Mouse (Mus musculus): ENCODE data around the gene Spg20.
A peak's percentile ranks its signal among the peaks of the same experiment; 100 is the strongest.

Gene Spg20

GRCm38 (mm10) chr3:55098990-55099389 lies 12.9 kb upstream of the Spg20 start:
- DNase-seq: no peak

- DNase-seq: no peak
Observed at GRCm38 (mm10) chr3:55101092-55101491, 10.8 kb upstream of the Spg20 start.

GRCm38 (mm10) chr3:55105372-55106023 lies 6.4 kb upstream of the Spg20 start:
- peak; percentile 53 for DNase-seq

- DNase-seq: no peak
Observed at GRCm38 (mm10) chr3:55106051-55106450, 5.9 kb upstream of the Spg20 start.

GRCm38 (mm10) chr3:55109097-55109496 lies 2.8 kb upstream of the Spg20 start:
- DNase-seq: no peak

- DNase-seq: no peak
Observed at GRCm38 (mm10) chr3:55112710-55113415, 955 bp downstream of the Spg20 start.

GRCm38 (mm10) chr3:55114313-55115065 lies 2.6 kb downstream of the Spg20 start:
- DNase-seq: peak; percentile 34

GRCm38 (mm10) chr3:55115071-55115470 lies 3.2 kb downstream of the Spg20 start:
- no peak for DNase-seq

GRCm38 (mm10) chr3:55115989-55116388 lies 4.1 kb downstream of the Spg20 start:
- DNase-seq: peak; percentile 17

- no peak for DNase-seq
Observed at GRCm38 (mm10) chr3:55119275-55119898, 7.5 kb downstream of the Spg20 start.

- DNase-seq: no peak
Observed at GRCm38 (mm10) chr3:55122336-55122870, 10.5 kb downstream of the Spg20 start.

- DNase-seq: no peak
Observed at GRCm38 (mm10) chr3:55123064-55123463, 11.2 kb downstream of the Spg20 start.

GRCm38 (mm10) chr3:55129181-55129692 lies 17.3 kb downstream of the Spg20 start:
- no peak for DNase-seq

GRCm38 (mm10) chr3:55131576-55132233 lies 19.8 kb downstream of the Spg20 start:
- DNase-seq: no peak

- no peak for DNase-seq
Observed at GRCm38 (mm10) chr3:55137039-55137438, 25.1 kb downstream of the Spg20 start, which contains the start of gene Ccdc169. Gene Ccdc169, plus strand, starts transcription at chr3:55137339.

GRCm38 (mm10) chr3:55139837-55140236 lies 27.9 kb downstream of the Spg20 start:
- no peak for DNase-seq

GRCm38 (mm10) chr3:55141401-55141800 lies 29.5 kb downstream of the Spg20 start:
- no peak for DNase-seq

- DNase-seq: no peak
Observed at GRCm38 (mm10) chr3:55144916-55145315, 33.0 kb downstream of the Spg20 start.

GRCm38 (mm10) chr3:55146441-55146840 lies 34.5 kb downstream of the Spg20 start:
- no peak for DNase-seq

- DNase-seq: no peak
Observed at GRCm38 (mm10) chr3:55147156-55147555, 35.2 kb downstream of the Spg20 start.

GRCm38 (mm10) chr3:55148091-55148490 lies 36.2 kb downstream of the Spg20 start:
- no peak for DNase-seq
